Mouse (Mus musculus) hindbrain, postnatal 0 days (tissue): ENCODE results near the gene Farsa. TPM values are rescaled to one million over a fixed set of nuclear protein-coding genes. Genes with fewer than 3 reads are reported as not detected.
A peak's percentile ranks its signal among the peaks of the same experiment; 100 is the strongest.

Experiments
- ATAC-seq: fragments of 200-750 bp; cut with Nextera tagmentation; 2 replicates; pipeline ENCODE4 v1.8.0; 2017; ENCODE audit warnings: mild to moderate bottlenecking, moderate TSS enrichment, moderate library complexity
- DNase-seq: peaks from one replicate; pipeline ENCODE4 v3.0.0-alpha.2; 2015; ENCODE audit warnings: low spot score
- H3K27ac ChIP-seq: fragments of 300-500 bp; sonication (generic); 2 replicates; pipeline ENCODE4 v1.5.1; 2014; ENCODE audit warnings: mild to moderate bottlenecking
- H3K27me3 ChIP-seq: fragments of 300-500 bp; sonication (generic); 2 replicates; pipeline ENCODE4 v1.6.1; 2014; ENCODE audit warnings: low read length, mixed read lengths; ENCODE audit not compliant: insufficient read depth
- H3K36me3 ChIP-seq: fragments of 300-500 bp; sonication (generic); 2 replicates; pipeline ENCODE4 v1.6.1; 2014; ENCODE audit warnings: low read length, mixed read lengths; ENCODE audit not compliant: insufficient read depth
- H3K4me1 ChIP-seq: fragments of 300-500 bp; sonication (generic); 2 replicates; pipeline ENCODE4 v1.6.1; 2014; ENCODE audit warnings: antibody characterized with exemption, low read length, mixed read lengths; ENCODE audit not compliant: insufficient read depth
- H3K4me2 ChIP-seq: fragments of 300-500 bp; sonication (generic); 2 replicates; pipeline ENCODE4 v1.6.1; 2014; ENCODE audit warnings: low read depth, mild to moderate bottlenecking, low read length, moderate library complexity, mixed read lengths
- H3K4me3 ChIP-seq: fragments of 300-500 bp; sonication (generic); 2 replicates; pipeline ENCODE4 v1.5.1; 2014; ENCODE audit warnings: low read length
- H3K9ac ChIP-seq: fragments of 300-500 bp; sonication (generic); replicated peaks from 2 replicates; pipeline ENCODE4 v1.6.1; 2014; ENCODE audit warnings: mild to moderate bottlenecking, low read length, moderate library complexity, mixed read lengths
- H3K9me3 ChIP-seq: fragments of 300-500 bp; sonication (generic); 2 replicates; pipeline ENCODE4 v1.6.1; 2016; ENCODE audit warnings: low read length, mixed read lengths
- CTCF ChIP-seq: IDR thresholded peaks from 2 replicates; pipeline ENCODE4 v1.5.1; 2016; ENCODE audit warnings: antibody characterized with exemption, control low read depth, low read depth
- WGBS: fragments of 180-500 bp; shearing (Covaris S2); extraction: QIAGEN DNeasy Blood & Tissue Kit; methylation state at CpG from one replicate; pipeline ENCODE4 v1.1.7; 2014; 5-methylcytosine and 5-hydroxymethylcytosine counted together
- polyA plus RNA-seq: library from polyadenylated mRNA; unstranded; fragments of >200 nt; fragmentation: Nextera tagmentation; extraction: Ambion mirVana; gene quantifications from 2 replicates; pipeline ENCODE4 v1.2.1, GENCODE M21; 2015
- total RNA-seq: library from RNA; depleted of rRNA; stranded (reverse); fragments of >200 nt; gene quantifications from 2 replicates; pipeline ENCODE4 v1.2.3, GENCODE M21; 2014; rRNA removed

Gene Farsa
- total RNA-seq (77.5 and 86.1 TPM in 2 replicates), polyA plus RNA-seq (87.4 and 89.8 TPM in 2 replicates)

- ATAC-seq (peak; percentile 95), DNase-seq (peak; percentile 97)
- Histone ChIP-seq H3K27me3 (no peaks in the 10 kb centered on the region), H3K4me2 (peak within 1 kb of the TSS; percentile 93), H3K4me3 (peak within 1 kb of the TSS; percentile 63), H3K4me1 (peaks cover 7% of the 10 kb centered on the region), H3K27ac (peak within 1 kb of the TSS; percentile 87), H3K36me3 (peaks cover 14% of the 10 kb centered on the region), H3K9ac (peak within 1 kb of the TSS; percentile 80), H3K9me3 (no peaks in the 10 kb centered on the region)
- under 1% methylated on average over 39 of the region's 39 CpGs for WGBS
- no peak for TF ChIP-seq CTCF
These were observed at the start of gene Farsa for GRCm38 (mm10) chr8:84856864-84857441. TSS of gene Farsa (plus strand) at chr8:84856989.

GRCm38 (mm10) chr8:84809109-84809940 lies 47.5 kb upstream of the Farsa start:
- no peak overlapping the region for H3K27ac ChIP-seq
- H3K4me2 ChIP-seq, result no peak overlapping the region
- DNase-seq, result no peak
- H3K36me3 ChIP-seq, result no peaks in the 10 kb centered on the region
- no peak overlapping the region for H3K9ac ChIP-seq
- no peaks in the 10 kb centered on the region for H3K27me3 ChIP-seq
- H3K4me3 ChIP-seq, result no peak overlapping the region
- 43% methylated on average over 12 of the region's 12 CpGs for WGBS
- H3K4me1 ChIP-seq, result 0 out of 2 replicates have a peak, but pooled peaks cover 5% of the 10 kb centered on the region
- ATAC-seq, result no peak
- no peaks in the 10 kb centered on the region for H3K9me3 ChIP-seq
- TF ChIP-seq CTCF, result no peak

GRCm38 (mm10) chr8:84809941-84810280 lies 46.9 kb upstream of the Farsa start:
- no peak overlapping the region for H3K9ac ChIP-seq
- H3K9me3 ChIP-seq, result no peaks in the 10 kb centered on the region
- 0 out of 2 replicates have a peak, but pooled peaks cover 9% of the 10 kb centered on the region for H3K4me1 ChIP-seq
- TF ChIP-seq CTCF, result no peak
- 68% methylated on average over 5 of the region's 5 CpGs for WGBS
- ATAC-seq (no peak), DNase-seq (no peak)
- no peak overlapping the region for H3K4me2 ChIP-seq
- no peak overlapping the region for H3K4me3 ChIP-seq
- no peaks in the 10 kb centered on the region for H3K27me3 ChIP-seq
- H3K27ac ChIP-seq, result no peak overlapping the region
- no peaks in the 10 kb centered on the region for H3K36me3 ChIP-seq

GRCm38 (mm10) chr8:84810896-84811295 lies 45.9 kb upstream of the Farsa start:
- ATAC-seq (peak; percentile 87), DNase-seq (peak; percentile 95)
- H3K9ac ChIP-seq, result 0 out of 2 replicates have a peak overlapping the region, but pooled peaks have one; percentile 39
- no peaks in the 10 kb centered on the region for H3K36me3 ChIP-seq
- peak overlapping the region; percentile 29 for H3K4me3 ChIP-seq
- H3K4me1 ChIP-seq, result 0 out of 2 replicates have a peak, but pooled peaks cover 15% of the 10 kb centered on the region
- H3K27me3 ChIP-seq, result no peaks in the 10 kb centered on the region
- peak; percentile 78 for TF ChIP-seq CTCF
- WGBS, result under 1% methylated on average over 32 of the region's 32 CpGs
- H3K9me3 ChIP-seq, result no peaks in the 10 kb centered on the region
- peak overlapping the region; percentile 56 for H3K4me2 ChIP-seq
- peak overlapping the region; percentile 5; the same call in 1 of the 2 replicates for H3K27ac ChIP-seq

- WGBS, result 12% methylated on average over 10 of the region's 10 CpGs
- Histone ChIP-seq H3K9ac (0 out of 2 replicates have a peak overlapping the region, but pooled peaks have one; percentile 39), H3K4me3 (peak overlapping the region; percentile 29), H3K4me1 (0 out of 2 replicates have a peak, but pooled peaks cover 15% of the 10 kb centered on the region), H3K9me3 (no peaks in the 10 kb centered on the region), H3K36me3 (no peaks in the 10 kb centered on the region), H3K27ac (peak overlapping the region; percentile 5; the same call in 1 of the 2 replicates), H3K4me2 (peak overlapping the region; percentile 56), H3K27me3 (no peaks in the 10 kb centered on the region)
- ATAC-seq (no peak), DNase-seq (no peak)
- no peak for TF ChIP-seq CTCF
These were observed 45.5 kb upstream of the Farsa start for GRCm38 (mm10) chr8:84811303-84811702.

- no peak overlapping the region for H3K9ac ChIP-seq
- no peak overlapping the region for H3K4me2 ChIP-seq
- DNase-seq (peak; percentile 90), ATAC-seq (no peak)
- peak; percentile 93 for TF ChIP-seq CTCF
- H3K9me3 ChIP-seq, result no peaks in the 10 kb centered on the region
- WGBS, result 2% methylated on average over 5 of the region's 5 CpGs
- H3K27me3 ChIP-seq, result no peaks in the 10 kb centered on the region
- H3K27ac ChIP-seq, result peak overlapping the region; percentile 76; the same call in 1 of the 2 replicates
- no peaks in the 10 kb centered on the region for H3K36me3 ChIP-seq
- 0 out of 2 replicates have a peak, but pooled peaks cover 15% of the 10 kb centered on the region for H3K4me1 ChIP-seq
- H3K4me3 ChIP-seq, result no peak overlapping the region
These were observed 43.7 kb upstream of the Farsa start for GRCm38 (mm10) chr8:84813059-84813458.
